Mouse (Mus musculus) heart, embryonic 15.5 days (tissue): Measurements from ENCODE around the gene March11. TPM values are rescaled to one million over a fixed set of nuclear protein-coding genes. Genes with fewer than 3 reads are reported as not detected.

Experiments
- ATAC-seq: fragments of 200-750 bp; cut with Nextera tagmentation; replicated peaks from 2 replicates; pipeline ENCODE4 v1.8.0; 2017; ENCODE audit warnings: low read depth, moderate TSS enrichment; ENCODE audit not compliant: insufficient number of reproducible peaks, insufficient read depth, low FRiP score
- H3K27ac ChIP-seq: fragments of 300-500 bp; sonication (generic); 2 replicates; pipeline ENCODE4 v1.5.1; 2015; ENCODE audit warnings: mild to moderate bottlenecking, inconsistent platforms
- H3K27me3 ChIP-seq: fragments of 300-500 bp; sonication (generic); 2 replicates; pipeline ENCODE4 v1.6.1; 2015; ENCODE audit warnings: inconsistent platforms
- H3K36me3 ChIP-seq: fragments of 300-500 bp; sonication (generic); 2 replicates; pipeline ENCODE4 v1.6.1; 2015; ENCODE audit warnings: mild to moderate bottlenecking, inconsistent platforms
- H3K4me1 ChIP-seq: fragments of 300-500 bp; sonication (generic); replicated peaks from 2 replicates; pipeline ENCODE4 v1.6.1; 2015; ENCODE audit warnings: inconsistent platforms
- H3K4me2 ChIP-seq: fragments of 300-500 bp; sonication (generic); 2 replicates; pipeline ENCODE4 v1.6.1; 2015; ENCODE audit warnings: inconsistent platforms, mild to moderate bottlenecking, moderate library complexity
- H3K4me3 ChIP-seq: fragments of 300-500 bp; sonication (generic); 2 replicates; pipeline ENCODE4 v1.5.1; 2015; ENCODE audit warnings: mild to moderate bottlenecking, inconsistent platforms
- H3K9ac ChIP-seq: fragments of 300-500 bp; sonication (generic); 2 replicates; pipeline ENCODE4 v1.6.1; 2015; ENCODE audit warnings: mild to moderate bottlenecking, inconsistent platforms
- H3K9me3 ChIP-seq: fragments of 300-500 bp; sonication (generic); replicated peaks from 2 replicates; pipeline ENCODE4 v1.6.1; 2016; ENCODE audit warnings: inconsistent platforms
- WGBS: fragments of 180-500 bp; shearing (Covaris S2); methylation state at CpG from one replicate; pipeline ENCODE4 v1.1.7; 2015; ENCODE audit warnings: mixed read lengths; 5-methylcytosine and 5-hydroxymethylcytosine counted together
- polyA plus RNA-seq: library from polyadenylated mRNA; unstranded; fragments of >200 nt; fragmentation: Nextera tagmentation; extraction: Ambion mirVana; gene quantifications from 2 replicates; pipeline ENCODE4 v1.2.1, GENCODE M21; 2015

The March11 gene
- polyA plus RNA-seq, 1 experiment from 2014 or later, result 0.34 TPM

DNA sequence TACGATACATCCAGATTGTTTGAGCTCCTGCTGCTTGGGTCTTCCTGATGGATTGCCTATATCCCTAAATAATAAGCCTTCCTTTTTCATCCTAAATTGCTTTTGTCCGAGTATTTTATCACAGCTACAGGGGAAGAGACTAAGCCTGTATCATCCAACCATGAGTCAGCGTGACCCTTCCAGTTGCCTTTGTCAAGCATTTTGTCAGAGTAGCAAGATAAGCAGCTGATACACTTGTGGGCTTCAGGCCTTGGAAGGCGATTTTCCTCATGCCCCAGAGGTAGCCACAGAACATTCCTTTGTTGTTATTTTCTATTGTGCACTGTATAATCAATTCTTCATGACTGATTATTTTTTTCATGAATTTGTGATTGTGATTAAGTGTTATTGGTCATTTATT, 14.0 kb downstream of the March11 start:
- Histone ChIP-seq H3K4me2 (no peak overlapping the region), H3K27me3 (no peaks in the 10 kb centered on the region), H3K9ac (no peak overlapping the region), H3K36me3 (no peaks in the 10 kb centered on the region), H3K9me3 (no peaks in the 10 kb centered on the region), H3K27ac (no peak overlapping the region), H3K4me1 (no peaks in the 10 kb centered on the region), H3K4me3 (no peak overlapping the region)
- ATAC-seq, result no peak
- WGBS, result 48% methylated on average over 4 of the region's 4 CpGs

DNA sequence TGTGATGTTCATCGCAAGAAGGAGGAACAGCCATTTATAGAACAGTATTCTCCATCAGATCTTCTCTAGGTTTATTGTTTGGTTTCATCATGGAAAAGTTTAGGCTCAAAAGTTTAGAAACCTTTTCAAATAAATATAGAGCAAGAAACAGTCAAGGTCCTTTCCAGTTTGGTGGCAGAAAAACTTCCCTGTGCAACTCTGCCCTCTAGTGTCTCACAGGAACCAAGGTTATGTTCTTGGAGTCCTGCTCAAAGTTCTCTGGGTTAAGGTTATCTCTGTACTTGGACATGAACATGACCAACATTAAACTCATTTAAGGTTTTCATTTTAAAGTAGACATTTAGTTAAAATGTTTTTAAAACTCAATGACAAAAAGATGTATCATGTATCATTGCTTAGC, 18.3 kb downstream of the March11 start:
- no peak for ATAC-seq
- no peaks in the 10 kb centered on the region for H3K4me1 ChIP-seq
- no peak overlapping the region for H3K4me3 ChIP-seq
- H3K36me3 ChIP-seq, result no peaks in the 10 kb centered on the region
- H3K9ac ChIP-seq, result no peak overlapping the region
- H3K9me3 ChIP-seq, result no peaks in the 10 kb centered on the region
- H3K27me3 ChIP-seq, result no peaks in the 10 kb centered on the region
- H3K27ac ChIP-seq, result no peak overlapping the region
- 68% methylated on average over 1 of the region's 1 CpGs for WGBS
- no peak overlapping the region for H3K4me2 ChIP-seq

DNA sequence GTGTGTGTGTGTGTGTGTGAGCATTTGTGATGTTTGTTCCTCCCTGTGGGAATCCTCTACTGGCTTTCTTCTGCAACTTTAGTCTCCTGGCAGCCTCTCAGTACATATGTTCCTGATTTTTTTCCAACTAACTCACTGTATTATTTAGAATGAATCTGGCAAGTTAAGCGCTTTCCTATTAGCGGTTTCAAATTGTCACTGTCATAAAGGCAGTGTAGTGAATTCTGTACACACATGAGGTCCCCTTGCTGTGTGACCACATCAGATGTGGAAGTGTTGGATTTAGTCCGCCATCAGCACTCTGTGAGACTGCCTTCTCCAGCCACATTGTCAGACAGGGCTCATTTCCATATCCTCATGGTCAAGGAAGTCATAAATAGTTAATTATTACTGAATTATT, 26.9 kb downstream of the March11 start:
- Histone ChIP-seq H3K36me3 (no peaks in the 10 kb centered on the region), H3K4me3 (no peak overlapping the region), H3K9me3 (no peaks in the 10 kb centered on the region), H3K4me2 (no peak overlapping the region), H3K4me1 (no peaks in the 10 kb centered on the region), H3K27me3 (no peaks in the 10 kb centered on the region), H3K9ac (no peak overlapping the region), H3K27ac (no peak overlapping the region)
- WGBS, result 86% methylated on average over 3 of the region's 3 CpGs
- no peak for ATAC-seq

DNA sequence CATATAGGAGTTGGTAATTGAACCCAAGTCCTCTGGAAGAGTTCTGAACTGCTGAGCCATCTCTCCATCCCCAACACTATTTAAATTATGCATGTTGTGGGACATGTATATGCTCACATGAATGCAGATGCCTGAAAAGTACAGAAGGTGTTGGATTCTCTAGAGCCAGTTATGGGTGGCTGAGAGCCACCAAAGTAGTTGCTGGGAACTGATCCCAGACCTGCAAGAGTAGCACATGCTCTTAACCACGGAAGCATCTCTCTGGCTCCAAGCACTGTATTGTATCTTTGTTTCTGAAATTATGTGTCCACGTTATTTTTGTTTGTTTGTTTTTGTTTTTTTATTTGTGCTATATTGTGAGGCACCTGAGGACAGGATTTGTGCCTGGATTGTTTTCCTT, 28.9 kb downstream of the March11 start:
- no peaks in the 10 kb centered on the region for H3K9me3 ChIP-seq
- no peaks in the 10 kb centered on the region for H3K27me3 ChIP-seq
- H3K4me3 ChIP-seq, result no peak overlapping the region
- no peaks in the 10 kb centered on the region for H3K4me1 ChIP-seq
- WGBS, result 73% methylated on average over 2 of the region's 2 CpGs
- no peak overlapping the region for H3K9ac ChIP-seq
- no peak overlapping the region for H3K4me2 ChIP-seq
- no peak for ATAC-seq
- no peak overlapping the region for H3K27ac ChIP-seq
- H3K36me3 ChIP-seq, result no peaks in the 10 kb centered on the region

DNA sequence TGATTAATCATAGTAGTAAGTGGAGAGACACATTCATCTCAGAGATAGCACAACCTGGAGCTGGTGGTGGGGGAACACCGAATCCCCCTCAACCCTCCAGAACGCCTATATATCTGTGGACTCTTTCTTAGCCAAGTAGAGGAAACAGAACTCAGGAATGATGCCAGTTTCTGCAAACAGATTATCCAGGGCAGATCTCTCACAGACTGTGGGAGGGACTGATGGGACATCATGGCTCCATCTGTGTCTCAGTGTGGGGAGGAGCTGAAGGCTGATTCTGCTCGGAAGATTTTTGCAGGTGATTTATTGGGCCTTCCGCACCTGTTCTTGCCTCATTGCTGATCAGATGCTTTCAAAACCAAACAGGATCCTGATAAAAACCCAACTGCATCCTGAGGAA, 29.5 kb downstream of the March11 start:
- Histone ChIP-seq H3K27me3 (no peaks in the 10 kb centered on the region), H3K27ac (no peak overlapping the region), H3K4me3 (no peak overlapping the region), H3K4me2 (no peak overlapping the region), H3K9me3 (no peaks in the 10 kb centered on the region), H3K4me1 (no peaks in the 10 kb centered on the region), H3K36me3 (no peaks in the 10 kb centered on the region), H3K9ac (no peak overlapping the region)
- no peak for ATAC-seq
- WGBS, result 85% methylated on average over 4 of the region's 4 CpGs

DNA sequence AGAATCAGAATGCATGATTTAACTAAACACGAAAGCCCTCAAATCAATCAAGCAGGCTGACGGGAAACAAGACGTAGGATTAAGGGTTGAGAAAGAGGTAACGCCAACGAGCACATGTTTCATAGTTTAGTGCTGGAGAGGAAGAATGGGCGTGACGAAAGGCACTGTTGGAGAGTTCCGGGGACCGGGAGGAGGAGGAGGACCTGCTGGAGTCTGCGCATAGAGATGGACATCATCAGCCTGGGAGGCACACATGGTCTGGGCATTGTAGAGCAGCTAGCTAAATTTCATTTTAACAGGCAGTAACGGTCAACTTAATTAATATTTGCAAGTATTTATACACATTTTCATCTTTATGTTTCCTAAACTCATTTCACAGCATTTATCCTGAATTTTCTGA, 31.6 kb downstream of the March11 start:
- 84% methylated on average over 11 of the region's 11 CpGs for WGBS
- no peak for ATAC-seq
- H3K4me2 ChIP-seq, result no peak overlapping the region
- H3K27ac ChIP-seq, result no peak overlapping the region
- H3K36me3 ChIP-seq, result no peaks in the 10 kb centered on the region
- no peaks in the 10 kb centered on the region for H3K4me1 ChIP-seq
- H3K9ac ChIP-seq, result no peak overlapping the region
- H3K27me3 ChIP-seq, result no peaks in the 10 kb centered on the region
- H3K4me3 ChIP-seq, result no peak overlapping the region
- H3K9me3 ChIP-seq, result no peaks in the 10 kb centered on the region

DNA sequence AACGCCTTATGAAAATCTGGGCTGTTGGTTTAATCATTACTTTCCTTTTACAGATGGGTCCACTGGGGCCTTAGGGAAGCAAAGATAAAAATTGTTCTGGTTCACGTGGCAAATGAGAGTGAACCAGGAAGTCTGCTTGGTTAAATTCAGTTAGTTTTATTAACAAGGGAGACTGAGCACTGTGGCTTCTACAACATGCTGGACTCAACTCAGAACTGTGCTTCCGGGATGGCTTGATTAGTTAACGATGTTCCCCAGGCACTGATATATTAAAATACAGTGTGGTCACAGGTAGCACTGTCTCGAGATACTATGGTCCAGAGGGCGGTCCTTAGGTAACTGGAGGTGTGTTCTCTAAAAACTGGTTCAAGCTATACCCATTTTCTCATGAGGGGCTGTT, 32.1 kb downstream of the March11 start:
- H3K4me3 ChIP-seq, result no peak overlapping the region
- 80% methylated on average over 6 of the region's 6 CpGs for WGBS
- H3K27ac ChIP-seq, result no peak overlapping the region
- no peak overlapping the region for H3K9ac ChIP-seq
- no peaks in the 10 kb centered on the region for H3K27me3 ChIP-seq
- H3K4me2 ChIP-seq, result no peak overlapping the region
- no peaks in the 10 kb centered on the region for H3K36me3 ChIP-seq
- no peaks in the 10 kb centered on the region for H3K9me3 ChIP-seq
- H3K4me1 ChIP-seq, result no peaks in the 10 kb centered on the region
- ATAC-seq, result no peak

DNA sequence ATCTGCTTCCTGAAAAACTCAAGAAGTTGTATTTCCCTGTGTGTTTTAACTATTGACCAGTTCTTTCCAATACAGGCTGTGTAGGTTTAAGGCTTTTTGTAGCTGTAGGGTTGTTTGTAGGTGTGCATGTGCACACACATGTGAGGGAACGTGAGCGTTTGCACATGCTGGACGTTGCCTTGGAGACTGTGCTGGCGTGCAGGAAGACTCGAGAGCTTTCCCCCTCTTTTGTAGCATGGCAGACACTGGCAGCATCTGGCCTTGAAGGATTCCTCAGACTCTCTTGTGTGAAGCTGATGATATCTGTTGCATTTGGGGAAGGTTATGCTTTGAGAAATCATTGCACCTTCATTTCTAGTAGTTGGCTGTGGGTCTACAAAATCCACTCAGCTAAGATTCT, 35.5 kb downstream of the March11 start:
- H3K9me3 ChIP-seq, result no peaks in the 10 kb centered on the region
- no peak overlapping the region for H3K4me3 ChIP-seq
- H3K27ac ChIP-seq, result no peak overlapping the region
- H3K27me3 ChIP-seq, result no peaks in the 10 kb centered on the region
- no peak for ATAC-seq
- WGBS, result 84% methylated on average over 5 of the region's 5 CpGs
- no peaks in the 10 kb centered on the region for H3K4me1 ChIP-seq
- H3K36me3 ChIP-seq, result no peaks in the 10 kb centered on the region
- H3K9ac ChIP-seq, result no peak overlapping the region
- H3K4me2 ChIP-seq, result no peak overlapping the region

DNA sequence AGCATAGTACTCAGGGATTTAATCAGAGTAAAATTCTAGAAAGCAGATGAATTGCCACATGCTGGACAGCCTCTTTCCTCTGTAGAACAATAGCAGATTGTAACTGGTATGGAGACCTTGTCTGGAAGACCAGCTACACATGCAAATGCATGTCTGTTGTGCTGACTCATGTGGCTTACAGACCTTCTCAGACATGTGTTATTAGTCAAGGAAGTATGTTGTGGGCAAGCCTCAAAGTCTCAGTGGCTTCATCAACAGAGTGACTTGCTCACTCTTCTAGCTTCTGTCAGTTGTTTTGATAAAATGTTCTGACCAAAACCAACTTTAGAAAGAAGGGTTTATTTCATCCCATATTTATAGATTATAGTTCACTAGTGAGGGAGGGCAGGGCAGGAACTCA, 44.8 kb downstream of the March11 start:
- Histone ChIP-seq H3K9ac (no peak overlapping the region), H3K27me3 (no peaks in the 10 kb centered on the region), H3K4me2 (no peak overlapping the region), H3K27ac (no peak overlapping the region), H3K36me3 (no peaks in the 10 kb centered on the region), H3K4me3 (no peak overlapping the region), H3K9me3 (no peaks in the 10 kb centered on the region), H3K4me1 (no peaks in the 10 kb centered on the region)
- no peak for ATAC-seq

DNA sequence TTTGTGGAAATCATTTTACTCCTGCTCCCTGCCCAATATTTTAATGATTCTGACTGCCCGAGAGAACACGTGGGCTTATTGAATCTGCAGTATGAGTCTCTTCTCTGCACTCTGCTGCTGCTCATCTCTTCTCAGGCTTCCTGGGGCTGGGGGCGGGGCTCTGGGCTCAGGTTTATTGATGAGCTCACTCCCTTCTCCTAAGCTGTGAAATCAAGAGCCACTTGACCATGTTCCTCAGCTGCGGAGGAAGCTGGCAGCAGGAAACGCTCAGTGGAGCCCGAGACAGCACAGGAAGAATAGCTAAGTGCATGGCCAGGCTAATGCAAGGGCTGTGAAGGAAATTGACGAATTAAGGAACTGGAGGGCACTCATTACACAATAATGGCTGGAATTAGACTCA, 56.5 kb downstream of the March11 start:
- Histone ChIP-seq H3K9me3 (no peaks in the 10 kb centered on the region), H3K9ac (no peak overlapping the region), H3K4me2 (no peak overlapping the region), H3K4me1 (no peaks in the 10 kb centered on the region; the same call in 1 of the 2 replicates), H3K4me3 (no peak overlapping the region), H3K27me3 (no peaks in the 10 kb centered on the region), H3K27ac (no peak overlapping the region), H3K36me3 (no peaks in the 10 kb centered on the region)
- WGBS, result 20% methylated on average over 7 of the region's 7 CpGs
- ATAC-seq, result no peak

DNA sequence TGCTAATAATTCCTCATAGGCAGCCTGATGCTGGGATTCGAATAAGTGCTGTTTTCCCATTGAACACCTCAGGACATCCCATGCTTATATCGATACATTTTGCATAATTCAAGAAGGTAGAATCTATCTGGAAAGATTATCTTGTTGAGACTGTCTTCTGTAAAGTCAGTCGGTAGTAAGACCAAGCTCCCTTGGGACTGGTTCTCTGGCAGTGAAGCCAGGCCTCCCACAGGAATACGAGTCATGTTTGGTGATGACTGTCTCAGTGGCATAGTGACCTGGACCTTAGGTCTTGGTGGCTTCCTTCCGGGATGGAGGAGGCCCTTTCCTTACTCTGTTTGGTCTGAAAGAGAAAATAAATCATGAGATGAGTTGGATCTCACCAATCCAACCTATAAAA, 57.7 kb downstream of the March11 start:
- no peak for ATAC-seq
- no peaks in the 10 kb centered on the region for H3K9me3 ChIP-seq
- no peak overlapping the region for H3K9ac ChIP-seq
- H3K36me3 ChIP-seq, result no peaks in the 10 kb centered on the region
- 74% methylated on average over 5 of the region's 5 CpGs for WGBS
- H3K27me3 ChIP-seq, result no peaks in the 10 kb centered on the region
- H3K27ac ChIP-seq, result no peak overlapping the region
- H3K4me1 ChIP-seq, result no peaks in the 10 kb centered on the region; the same call in 1 of the 2 replicates
- H3K4me3 ChIP-seq, result no peak overlapping the region
- H3K4me2 ChIP-seq, result no peak overlapping the region

DNA sequence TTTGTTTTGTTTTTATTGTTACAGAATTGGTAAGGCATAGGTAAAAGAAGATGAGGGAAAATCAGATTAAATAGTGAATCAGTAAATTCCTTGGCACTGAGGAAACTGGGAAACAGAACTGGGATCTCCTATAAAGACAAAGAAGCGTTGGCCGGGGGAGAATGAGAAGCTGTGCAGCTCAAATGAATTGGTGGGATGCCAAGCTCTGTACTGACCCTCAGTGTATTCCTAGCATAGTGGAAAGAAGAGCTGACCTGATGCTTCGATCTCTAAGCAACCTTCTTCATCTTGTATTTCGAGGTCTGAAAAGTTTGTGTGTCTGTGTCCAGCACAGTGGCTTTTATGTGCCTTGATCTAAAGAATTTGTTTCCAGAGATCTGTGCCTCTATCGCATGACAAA, 64.9 kb downstream of the March11 start:
- Histone ChIP-seq H3K27me3 (no peaks in the 10 kb centered on the region), H3K4me3 (no peak overlapping the region), H3K4me1 (no peaks in the 10 kb centered on the region), H3K27ac (no peak overlapping the region), H3K4me2 (no peak overlapping the region), H3K9ac (no peak overlapping the region), H3K36me3 (no peaks in the 10 kb centered on the region), H3K9me3 (no peaks in the 10 kb centered on the region)
- WGBS, result 84% methylated on average over 5 of the region's 5 CpGs
- ATAC-seq, result no peak

DNA sequence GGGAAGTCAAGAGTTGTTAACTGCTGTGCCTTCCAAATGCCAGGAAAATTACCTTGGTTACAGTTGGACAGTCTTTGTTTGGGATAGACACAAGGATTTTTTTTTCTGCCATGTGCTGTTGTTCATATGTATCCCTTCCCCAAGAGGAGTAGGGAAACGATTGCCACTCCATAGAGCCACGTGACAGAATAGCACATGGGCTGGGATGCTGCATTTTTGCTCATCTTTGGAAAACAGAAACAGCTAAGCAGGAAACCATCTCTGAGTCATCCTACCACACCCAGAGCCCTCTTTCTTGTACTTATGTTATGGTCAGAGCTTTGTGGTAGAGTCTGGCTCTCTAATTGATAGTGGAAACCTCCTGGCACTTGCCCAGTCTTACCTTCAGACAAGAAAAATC, 65.4 kb downstream of the March11 start:
- Histone ChIP-seq H3K9ac (no peak overlapping the region), H3K4me1 (no peaks in the 10 kb centered on the region), H3K9me3 (no peaks in the 10 kb centered on the region), H3K27me3 (no peaks in the 10 kb centered on the region), H3K4me3 (no peak overlapping the region), H3K36me3 (no peaks in the 10 kb centered on the region), H3K27ac (no peak overlapping the region), H3K4me2 (no peak overlapping the region)
- ATAC-seq, result no peak
- WGBS, result 72% methylated on average over 2 of the region's 2 CpGs
